Mouse (Mus musculus) lung, adult 2 months (tissue): ENCODE results near the gene Glipr1l1.
"Not testable (repeated sequence)": the region's sequence is repeated elsewhere in the genome, so short reads cannot be mapped to it uniquely, and the experiment has no call there.

Experiments used
- CTCF ChIP-seq: fragments of 200-500 bp; IDR thresholded peaks from 2 replicates; pipeline ENCODE4 v1.5.1; 2011; ENCODE audit warnings: mild to moderate bottlenecking, low read length, control low read depth; ENCODE audit not compliant: insufficient read depth
- POLR2A ChIP-seq: fragments of 200-500 bp; IDR thresholded peaks from 2 replicates; pipeline ENCODE4 v1.6.1; 2011; ENCODE audit warnings: low read depth, mild to moderate bottlenecking, control low read depth, low read length, borderline replicate concordance; ENCODE audit errors: extremely low read depth

DNA sequence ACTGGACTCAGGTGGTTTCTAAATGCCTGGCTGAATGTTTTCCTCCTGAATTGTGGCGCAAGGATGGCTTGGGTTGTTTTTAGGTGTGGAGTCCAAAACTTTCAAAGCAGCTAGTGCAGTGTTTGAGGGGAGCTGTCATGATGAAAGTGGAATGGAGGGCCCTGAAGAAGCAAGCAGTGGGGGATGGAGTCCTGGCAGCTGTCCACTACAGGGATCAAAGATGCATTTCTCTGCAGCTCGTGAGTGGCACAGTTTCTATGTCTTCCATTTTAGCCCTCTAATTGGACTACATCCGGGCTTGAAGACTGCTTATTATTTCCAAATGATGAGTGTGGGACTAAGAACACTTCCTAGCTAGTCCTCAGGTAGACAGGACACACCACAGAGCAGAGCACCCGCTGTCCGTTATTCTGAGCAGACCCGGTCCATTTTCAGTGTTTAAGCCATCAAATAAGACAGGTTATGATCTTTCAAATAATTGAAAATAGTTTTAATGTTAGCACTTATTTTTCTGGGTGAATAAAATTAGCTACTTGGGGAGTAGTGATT is 67.8 kb downstream of the Glipr1l1 start:
- not testable (repeated sequence) for TF ChIP-seq POLR2A, CTCF
